Mouse (Mus musculus): Measurements from ENCODE around the gene C530008M17Rik.

DNA sequence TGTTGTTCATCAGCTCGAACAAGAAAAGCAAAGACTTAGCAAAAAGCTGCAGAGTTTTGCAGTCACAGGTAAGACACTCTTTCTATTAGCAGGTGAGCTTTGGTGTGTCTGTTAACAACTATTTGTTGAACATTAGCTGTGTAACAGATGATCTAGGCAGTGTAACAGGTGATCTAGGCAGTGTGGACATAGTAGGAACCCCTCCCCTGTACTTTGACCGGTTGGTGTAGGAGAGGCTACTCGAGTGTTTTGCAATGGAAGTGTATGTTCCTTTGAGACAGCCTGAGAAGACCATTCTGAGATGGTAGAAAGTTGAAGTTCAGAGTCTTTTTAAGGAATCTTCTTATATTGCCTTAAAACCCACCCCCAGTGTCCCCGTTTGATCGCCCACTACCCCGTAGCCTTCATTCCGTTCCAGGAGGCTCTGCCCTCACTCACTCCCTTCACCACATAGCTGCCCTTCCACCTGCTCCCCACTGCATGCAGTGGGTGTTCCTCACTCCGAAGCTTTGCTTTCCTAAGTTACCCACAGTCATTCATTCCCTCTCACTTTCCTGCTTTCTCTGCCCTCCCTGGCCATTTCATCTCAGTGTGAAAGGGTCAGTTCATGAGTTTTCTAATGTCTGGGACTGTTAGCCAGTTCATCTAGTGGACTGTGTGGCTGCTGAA lies 46.5 kb upstream of the C530008M17Rik start:
- TF ChIP-seq POLR2A (IDR thresholded peaks at IDR 0.05; ENCODE audit: low read depth, low read length), result no peak
- TF ChIP-seq CTCF (conservative IDR thresholded peaks at IDR 0.05 in 1 of 2, IDR thresholded peaks at IDR 0.05 in 1 of 2; ENCODE audit: low read depth in 2 of 2, low read length in 2 of 2), result no peak
- no peak for TF ChIP-seq ZKSCAN1 (IDR thresholded peaks at IDR 0.05; ENCODE audit: borderline replicate concordance, low read depth, low read length)
- no peak for TF ChIP-seq MXI1 (IDR thresholded peaks at IDR 0.05; ENCODE audit: low read depth, low read length)
- TF ChIP-seq EP300 (IDR thresholded peaks at IDR 0.05; ENCODE audit: low read length), result no peak
- TF ChIP-seq ZNF384 (IDR thresholded peaks at IDR 0.05; ENCODE audit: low read depth, low read length), result no peak
- no peak for TF ChIP-seq RAD21 (IDR thresholded peaks at IDR 0.05; ENCODE audit: low read depth, low read length)
- TF ChIP-seq SIN3A (IDR thresholded peaks at IDR 0.05; ENCODE audit: low read length), result no peak
- TF ChIP-seq HCFC1 (IDR thresholded peaks at IDR 0.05; ENCODE audit: low read depth, low read length), result no peak
- TF ChIP-seq TCF12 (IDR thresholded peaks at IDR 0.05; ENCODE audit: low read depth, low read length), result no peak

Measured in CH12.LX (cell line).